Mouse (Mus musculus): ENCODE results near the gene Aldh5a1.

Gene Aldh5a1

GRCm38 (mm10) chr13:24866430-24867402 lies 70.7 kb downstream of the Aldh5a1 start:
- no peak for DNase-seq (ENCODE audit: low read depth, low spot score)

DNA sequence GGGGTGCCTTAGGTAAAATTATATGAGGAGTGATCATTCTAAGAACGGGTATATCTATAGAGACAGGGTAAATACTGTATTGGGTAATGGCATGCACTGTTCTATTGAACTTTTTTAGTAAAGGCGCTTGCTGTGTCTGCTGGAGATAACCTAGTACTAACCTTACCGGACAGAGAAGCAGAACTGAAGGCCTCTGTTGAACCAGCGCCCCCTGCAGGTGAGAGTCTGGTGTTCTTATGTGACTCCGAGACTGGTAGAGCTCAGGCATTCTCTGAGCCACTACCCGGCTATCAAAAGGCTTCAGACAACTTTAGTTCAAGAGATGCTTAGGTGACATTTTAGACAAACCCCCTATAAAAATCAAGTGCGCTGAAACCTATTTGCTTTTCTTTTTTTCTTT lies 74.9 kb downstream of the Aldh5a1 start:
- DNase-seq (ENCODE audit: low read depth, low spot score), result peak; percentile 60

DNA sequence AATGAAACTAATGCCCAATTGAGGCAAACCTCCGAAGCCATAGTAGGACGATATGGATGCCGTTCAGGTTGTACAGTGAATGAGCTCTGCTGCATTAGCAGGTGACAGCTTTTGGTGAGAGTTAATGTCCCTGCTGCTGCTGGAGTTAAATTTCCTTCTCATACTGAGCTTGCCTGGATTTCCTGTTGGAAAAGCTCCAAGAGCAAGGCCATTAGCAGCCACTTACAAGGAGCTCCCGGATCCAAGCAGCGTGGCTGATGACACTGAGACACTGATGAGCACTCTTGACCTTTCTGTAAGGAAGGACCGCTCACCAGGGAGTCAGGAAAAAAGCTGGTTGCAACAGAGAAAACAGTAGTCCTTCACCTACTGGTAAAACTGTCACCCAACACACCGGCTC lies 75.4 kb downstream of the Aldh5a1 start:
- no peak for DNase-seq (ENCODE audit: low read depth, low spot score)

GRCm38 (mm10) chr13:24861084-24861483 lies 76.4 kb downstream of the Aldh5a1 start:
- no peak for DNase-seq (ENCODE audit: low read depth, low spot score)

DNA sequence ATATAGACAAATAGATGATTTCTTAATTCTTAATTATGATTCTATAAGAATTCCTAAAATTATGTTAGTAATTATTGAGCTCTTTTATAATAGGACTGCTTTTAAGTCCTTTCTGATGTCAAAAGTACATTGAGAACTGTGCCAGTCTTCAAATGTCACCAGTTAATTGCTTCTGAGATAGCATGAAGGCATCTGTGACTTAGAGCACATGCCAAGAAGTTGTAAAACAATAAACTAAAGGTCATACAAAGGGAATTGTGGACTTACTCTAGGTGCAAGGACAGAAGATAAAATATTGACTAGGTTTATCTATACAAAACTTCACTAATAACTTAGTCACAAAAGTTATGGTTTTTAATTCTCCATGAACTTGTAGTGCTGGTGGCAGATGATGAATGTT lies 78.3 kb downstream of the Aldh5a1 start:
- no peak for DNase-seq (ENCODE audit: low read depth, low spot score)
